Mouse (Mus musculus): ENCODE measurements around the gene Hpd. TPM values are rescaled to one million over a fixed set of nuclear protein-coding genes. Genes with fewer than 3 reads are reported as not detected.
"Not testable (repeated sequence)": the region's sequence is repeated elsewhere in the genome, so short reads cannot be mapped to it uniquely, and the experiment has no call there.

Hpd gene
- polyA plus RNA-seq, 1 experiment from 2014 or later: 0.46 TPM

DNA sequence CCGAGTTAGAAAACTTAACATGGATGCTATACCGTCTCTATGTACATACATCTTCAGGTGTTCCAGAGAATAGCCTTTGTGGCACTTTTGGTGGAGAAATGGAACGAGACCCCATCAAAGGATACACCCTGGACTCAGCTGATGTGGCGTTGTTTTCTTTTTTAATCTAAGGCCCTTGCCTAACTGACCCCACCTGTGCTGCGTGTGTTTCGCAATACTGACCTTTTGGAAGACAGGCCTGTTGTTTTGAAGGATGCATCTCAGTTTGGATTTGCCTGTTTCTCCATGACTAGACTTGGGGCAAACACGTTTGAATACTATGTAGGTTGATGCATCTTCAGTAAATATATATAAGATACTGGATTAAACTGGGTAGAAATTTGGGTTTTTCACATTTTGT is 21.1 kb upstream of the Hpd start:
- not testable (repeated sequence) for ATAC-seq (replicated peaks; ENCODE audit: extremely low read depth, insufficient read depth, low FRiP score)

DNA sequence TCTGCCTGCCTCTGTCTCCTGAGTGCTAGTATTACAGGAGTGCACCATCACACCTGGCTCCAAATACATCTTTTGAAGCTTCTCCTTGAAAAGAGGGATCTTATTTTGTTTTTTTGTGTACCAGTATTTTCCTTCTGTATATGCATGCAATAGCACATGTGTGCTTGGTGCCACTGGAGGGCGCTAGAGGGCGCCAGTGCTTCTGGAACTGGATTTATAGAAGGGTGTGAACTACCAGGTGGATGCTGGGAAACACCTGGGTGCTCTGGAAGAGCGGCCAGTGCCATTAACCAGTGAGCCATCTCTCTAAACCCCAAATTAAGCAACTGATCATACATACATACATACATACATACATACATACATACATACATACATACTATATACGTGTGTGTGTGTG is 20.2 kb upstream of the Hpd start:
- H3K9ac ChIP-seq (ENCODE audit: low read length); H3K36me3 ChIP-seq (ENCODE audit: control insufficient read depth, insufficient read depth); H3K27ac ChIP-seq (ENCODE audit: low read length); ATAC-seq (replicated peaks; ENCODE audit: extremely low read depth, insufficient read depth, low FRiP score); H3K27me3 ChIP-seq (ENCODE audit: control insufficient read depth, insufficient read depth, low read length); H3K4me3 ChIP-seq (ENCODE audit: low read length); H3K4me2 ChIP-seq (ENCODE audit: low read depth, low read length); H3K4me1 ChIP-seq (ENCODE audit: control insufficient read depth, insufficient read depth, low read length); H3K9me3 ChIP-seq (replicated peaks; ENCODE audit: control insufficient read depth, low read length): not testable (repeated sequence)
- WGBS: 46% methylated on average over 4 of the region's 4 CpGs

More for the DNA sequence above, 21.1 kb upstream of the Hpd start:
- not testable (repeated sequence) for H3K4me3 ChIP-seq (ENCODE audit: low read length); H3K4me2 ChIP-seq (ENCODE audit: low read depth, low read length); H3K36me3 ChIP-seq (ENCODE audit: control insufficient read depth, insufficient read depth); H3K4me1 ChIP-seq (ENCODE audit: control insufficient read depth, insufficient read depth, low read length); H3K27ac ChIP-seq (ENCODE audit: low read length); H3K9me3 ChIP-seq (replicated peaks; ENCODE audit: control insufficient read depth, low read length); H3K27me3 ChIP-seq (ENCODE audit: control insufficient read depth, insufficient read depth, low read length); H3K9ac ChIP-seq (ENCODE audit: low read length)
- WGBS: 79% methylated on average over 7 of the region's 7 CpGs

DNA sequence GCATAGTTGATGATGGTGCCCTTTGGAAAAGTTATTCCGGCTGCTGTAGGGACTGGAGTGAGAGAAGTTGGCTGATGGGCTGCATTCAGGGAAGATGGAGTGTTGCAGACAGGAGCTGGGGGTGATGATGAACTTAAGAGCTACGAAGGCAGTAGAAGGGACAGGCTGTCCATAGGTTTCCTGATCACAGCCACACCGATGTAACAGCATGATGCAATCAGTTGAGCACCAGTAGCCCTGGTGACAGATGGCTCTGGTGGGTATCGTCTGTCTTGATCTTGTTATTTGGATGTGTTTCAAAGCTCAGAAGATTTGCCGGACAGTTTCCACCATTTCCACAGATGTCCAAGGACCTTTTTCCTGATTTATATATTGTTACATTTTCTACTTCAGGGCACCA is 19.5 kb upstream of the Hpd start:
- Histone ChIP-seq H3K36me3 (ENCODE audit: control insufficient read depth, insufficient read depth) (no peaks in the 10 kb centered on the region), H3K9ac (ENCODE audit: low read length) (no peak overlapping the region), H3K27me3 (ENCODE audit: control insufficient read depth, insufficient read depth, low read length) (no peaks in the 10 kb centered on the region), H3K4me3 (ENCODE audit: low read length) (no peak overlapping the region), H3K9me3 (replicated peaks; ENCODE audit: control insufficient read depth, low read length) (no peaks in the 10 kb centered on the region), H3K4me1 (ENCODE audit: control insufficient read depth, insufficient read depth, low read length) (no peaks in the 10 kb centered on the region), H3K4me2 (ENCODE audit: low read depth, low read length) (no peak overlapping the region), H3K27ac (ENCODE audit: low read length) (no peak overlapping the region)
- 58% methylated on average over 5 of the region's 5 CpGs for WGBS
- no peak for ATAC-seq (replicated peaks; ENCODE audit: extremely low read depth, insufficient read depth, low FRiP score)

DNA sequence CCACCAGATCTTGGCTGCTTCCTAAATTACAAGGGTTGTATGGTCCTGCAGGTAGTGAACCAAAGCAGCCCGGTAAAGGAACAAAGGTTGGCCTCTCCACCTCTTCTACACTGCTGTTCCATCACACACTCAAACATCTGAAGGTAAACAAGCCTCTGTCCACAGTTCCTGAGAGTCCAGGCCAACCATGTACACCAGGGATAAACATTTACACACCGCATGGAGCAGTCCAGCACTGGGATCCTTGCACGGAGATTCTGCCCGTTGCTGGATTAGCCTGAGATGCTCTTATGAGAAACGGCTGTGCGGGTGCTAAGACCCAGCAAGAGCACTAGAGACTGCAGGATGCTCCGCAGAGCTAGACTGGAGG is 19.0 kb upstream of the Hpd start:
- no peak overlapping the region for H3K4me3 ChIP-seq (ENCODE audit: low read length)
- H3K27ac ChIP-seq (ENCODE audit: low read length): no peak overlapping the region
- ATAC-seq (replicated peaks; ENCODE audit: extremely low read depth, insufficient read depth, low FRiP score): no peak
- H3K9me3 ChIP-seq (replicated peaks; ENCODE audit: control insufficient read depth, low read length): no peaks in the 10 kb centered on the region
- H3K27me3 ChIP-seq (ENCODE audit: control insufficient read depth, insufficient read depth, low read length): no peaks in the 10 kb centered on the region
- H3K9ac ChIP-seq (ENCODE audit: low read length): no peak overlapping the region
- H3K36me3 ChIP-seq (ENCODE audit: control insufficient read depth, insufficient read depth): no peaks in the 10 kb centered on the region
- no peaks in the 10 kb centered on the region for H3K4me1 ChIP-seq (ENCODE audit: control insufficient read depth, insufficient read depth, low read length)
- WGBS: 74% methylated on average over 7 of the region's 7 CpGs
- no peak overlapping the region for H3K4me2 ChIP-seq (ENCODE audit: low read depth, low read length)

DNA sequence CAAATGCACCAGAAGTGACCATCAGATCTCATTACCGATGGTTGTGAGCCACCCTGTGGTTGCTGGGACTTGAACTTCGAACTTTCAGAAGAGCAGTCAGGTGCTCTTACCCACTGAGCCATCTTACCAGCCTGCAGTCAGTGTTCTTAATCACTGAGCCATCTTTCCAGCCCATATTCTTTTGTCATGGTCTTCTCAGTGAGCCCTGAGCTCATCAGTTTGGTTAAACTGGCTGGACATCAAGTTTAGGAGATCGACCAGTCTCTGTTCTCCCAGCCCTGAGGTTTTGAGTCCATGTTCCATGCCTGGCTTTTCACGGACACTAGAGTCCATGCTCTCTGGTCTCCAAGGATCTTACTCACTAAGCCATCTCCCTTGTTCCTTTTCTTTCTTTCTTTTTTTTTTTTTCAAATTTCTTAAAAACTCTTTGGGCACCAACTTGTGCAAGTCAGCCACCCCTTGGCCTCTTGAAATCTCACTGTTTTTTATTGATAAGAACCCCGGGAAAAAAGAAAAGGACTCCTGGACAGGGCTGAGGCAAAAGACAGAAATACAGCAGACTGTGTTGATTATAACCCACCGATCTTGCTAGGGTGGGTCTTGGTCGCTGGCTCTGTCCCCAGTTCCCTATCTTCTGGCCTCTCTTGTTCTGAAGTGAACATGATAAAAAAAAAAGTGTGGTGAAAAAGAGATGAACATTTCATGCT is 18.4 kb upstream of the Hpd start:
- H3K9ac ChIP-seq (ENCODE audit: low read length); H3K4me1 ChIP-seq (ENCODE audit: control insufficient read depth, insufficient read depth, low read length); H3K36me3 ChIP-seq (ENCODE audit: control insufficient read depth, insufficient read depth); H3K4me3 ChIP-seq (ENCODE audit: low read length); H3K9me3 ChIP-seq (replicated peaks; ENCODE audit: control insufficient read depth, low read length); H3K4me2 ChIP-seq (ENCODE audit: low read depth, low read length); ATAC-seq (replicated peaks; ENCODE audit: extremely low read depth, insufficient read depth, low FRiP score); H3K27ac ChIP-seq (ENCODE audit: low read length); H3K27me3 ChIP-seq (ENCODE audit: control insufficient read depth, insufficient read depth, low read length): not testable (repeated sequence)
- 82% methylated on average over 5 of the region's 7 CpGs for WGBS

DNA sequence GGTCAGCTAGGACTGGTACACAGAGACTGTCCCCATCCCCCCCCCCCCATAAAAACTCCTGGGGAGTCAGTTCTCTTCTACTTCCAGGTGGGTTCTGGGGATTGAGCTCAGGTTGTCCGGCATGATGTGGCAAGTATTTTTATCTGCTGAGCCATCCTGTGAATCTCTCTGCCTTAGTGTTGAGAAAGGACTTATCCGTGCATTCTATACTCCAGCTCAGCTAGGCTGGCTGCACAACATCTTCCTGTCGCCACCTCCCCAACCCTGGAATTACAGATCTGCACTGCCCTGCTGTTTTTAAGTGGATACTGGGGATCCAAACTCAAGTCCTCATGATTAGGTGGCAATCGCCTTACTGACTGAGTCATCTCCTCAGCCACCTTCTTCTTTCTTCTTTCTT is 16.0 kb upstream of the Hpd start:
- H3K9me3 ChIP-seq (replicated peaks; ENCODE audit: control insufficient read depth, low read length): no peaks in the 10 kb centered on the region

DNA sequence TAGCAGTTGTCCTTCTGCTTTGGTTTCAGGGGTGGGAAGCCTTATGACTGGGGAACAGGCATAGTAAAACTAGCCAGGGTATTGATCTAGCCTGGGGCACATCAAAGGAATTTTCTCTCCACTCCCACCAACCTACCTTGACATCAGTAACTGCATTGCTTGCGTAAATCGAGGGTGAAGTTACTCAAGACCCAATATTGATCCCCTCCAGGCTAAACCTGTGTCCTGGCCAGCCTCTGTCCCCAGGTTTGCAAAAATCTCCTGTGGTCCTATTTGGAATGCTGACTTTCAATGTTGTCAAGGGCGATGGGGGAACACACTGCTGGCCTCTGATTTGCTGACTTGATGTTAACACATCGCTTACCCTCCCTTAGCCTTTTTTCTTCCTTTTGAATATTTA is 14.2 kb upstream of the Hpd start:
- Histone ChIP-seq H3K27ac (ENCODE audit: low read length) (no peak overlapping the region), H3K9ac (ENCODE audit: low read length) (no peak overlapping the region), H3K4me1 (ENCODE audit: control insufficient read depth, insufficient read depth, low read length) (no peaks in the 10 kb centered on the region), H3K9me3 (replicated peaks; ENCODE audit: control insufficient read depth, low read length) (no peaks in the 10 kb centered on the region), H3K4me2 (ENCODE audit: low read depth, low read length) (no peak overlapping the region), H3K4me3 (ENCODE audit: low read length) (no peak overlapping the region), H3K36me3 (ENCODE audit: control insufficient read depth, insufficient read depth) (no peaks in the 10 kb centered on the region), H3K27me3 (ENCODE audit: control insufficient read depth, insufficient read depth, low read length) (no peaks in the 10 kb centered on the region)
- 75% methylated on average over 4 of the region's 4 CpGs for WGBS
- no peak for ATAC-seq (replicated peaks; ENCODE audit: extremely low read depth, insufficient read depth, low FRiP score)

More for the DNA sequence above, 16.0 kb upstream of the Hpd start:
- ATAC-seq (replicated peaks; ENCODE audit: extremely low read depth, insufficient read depth, low FRiP score): no peak
- Histone ChIP-seq H3K27me3 (ENCODE audit: control insufficient read depth, insufficient read depth, low read length) (no peaks in the 10 kb centered on the region), H3K4me3 (ENCODE audit: low read length) (no peak overlapping the region), H3K9ac (ENCODE audit: low read length) (no peak overlapping the region), H3K4me2 (ENCODE audit: low read depth, low read length) (no peak overlapping the region), H3K27ac (ENCODE audit: low read length) (no peak overlapping the region), H3K36me3 (ENCODE audit: control insufficient read depth, insufficient read depth) (no peaks in the 10 kb centered on the region), H3K4me1 (ENCODE audit: control insufficient read depth, insufficient read depth, low read length) (no peaks in the 10 kb centered on the region)
- 64% methylated on average over 4 of the region's 4 CpGs for WGBS

DNA sequence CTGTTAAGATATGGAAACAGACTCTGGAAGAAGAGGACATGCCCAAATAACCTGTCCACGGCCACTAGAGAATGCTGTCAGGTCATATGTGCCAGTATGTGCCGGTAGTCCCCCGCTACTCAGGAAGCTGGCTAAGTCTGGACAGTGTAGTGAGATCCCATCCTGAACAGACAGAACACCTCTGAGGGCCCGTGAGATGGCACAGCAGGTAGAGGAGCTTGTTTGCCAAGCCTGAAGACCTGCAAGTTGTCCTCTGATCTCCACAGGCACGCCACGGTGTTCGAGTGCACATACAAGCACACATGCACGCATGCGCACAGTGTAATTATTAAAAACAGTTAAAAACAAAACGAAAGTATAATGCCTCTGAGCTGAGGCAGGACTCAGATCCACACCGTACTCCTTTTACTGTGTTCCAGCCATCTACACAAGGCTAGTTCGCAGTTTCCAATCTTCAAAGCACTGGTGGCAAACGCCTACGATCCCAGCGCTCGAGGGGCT is 13.0 kb upstream of the Hpd start:
- Histone ChIP-seq H3K9ac (ENCODE audit: low read length) (no peak overlapping the region), H3K4me3 (ENCODE audit: low read length) (no peak overlapping the region), H3K4me1 (ENCODE audit: control insufficient read depth, insufficient read depth, low read length) (no peaks in the 10 kb centered on the region), H3K4me2 (ENCODE audit: low read depth, low read length) (no peak overlapping the region), H3K27ac (ENCODE audit: low read length) (no peak overlapping the region), H3K36me3 (ENCODE audit: control insufficient read depth, insufficient read depth) (no peaks in the 10 kb centered on the region), H3K9me3 (replicated peaks; ENCODE audit: control insufficient read depth, low read length) (0 out of 2 replicates have a peak, but pooled peaks cover 5% of the 10 kb centered on the region), H3K27me3 (ENCODE audit: control insufficient read depth, insufficient read depth, low read length) (no peaks in the 10 kb centered on the region)
- ATAC-seq (replicated peaks; ENCODE audit: extremely low read depth, insufficient read depth, low FRiP score): no peak
- 87% methylated on average over 16 of the region's 16 CpGs for WGBS

DNA sequence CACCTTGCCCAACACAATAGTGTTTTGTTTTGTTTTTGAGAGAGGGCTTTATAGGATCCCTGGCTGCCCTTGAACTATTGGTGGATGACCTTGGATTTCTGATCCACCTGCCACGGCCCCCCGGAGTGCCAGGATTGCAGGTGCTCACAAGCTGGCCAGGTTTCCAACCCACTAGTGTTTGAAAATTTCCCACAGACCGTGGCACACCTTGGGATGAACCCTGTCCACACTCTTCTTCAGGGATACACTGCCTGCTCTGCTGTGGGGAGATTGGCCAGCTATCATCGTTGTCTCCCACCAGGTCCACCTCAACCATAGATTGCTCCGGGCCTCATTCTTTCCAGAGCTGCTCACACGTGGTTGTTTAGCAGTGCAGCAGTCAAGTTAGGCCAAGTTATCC is 12.3 kb upstream of the Hpd start:
- WGBS: 80% methylated on average over 6 of the region's 6 CpGs
- H3K9me3 ChIP-seq (replicated peaks; ENCODE audit: control insufficient read depth, low read length): 0 out of 2 replicates have a peak, but pooled peaks cover 5% of the 10 kb centered on the region
- no peak overlapping the region for H3K4me3 ChIP-seq (ENCODE audit: low read length)

More for the DNA sequence above, 12.3 kb upstream of the Hpd start:
- no peak for ATAC-seq (replicated peaks; ENCODE audit: extremely low read depth, insufficient read depth, low FRiP score)
- H3K36me3 ChIP-seq (ENCODE audit: control insufficient read depth, insufficient read depth): no peaks in the 10 kb centered on the region
- no peak overlapping the region for H3K9ac ChIP-seq (ENCODE audit: low read length)
- H3K27me3 ChIP-seq (ENCODE audit: control insufficient read depth, insufficient read depth, low read length): no peaks in the 10 kb centered on the region
- H3K4me2 ChIP-seq (ENCODE audit: low read depth, low read length): no peak overlapping the region
- H3K27ac ChIP-seq (ENCODE audit: low read length): no peak overlapping the region
- no peaks in the 10 kb centered on the region for H3K4me1 ChIP-seq (ENCODE audit: control insufficient read depth, insufficient read depth, low read length)

Measured in heart, embryonic 16.5 days (tissue).